Mouse (Mus musculus) ES-E14 (cell line): ENCODE results near the gene Exoc3l2. TPM values are rescaled to one million over a fixed set of nuclear protein-coding genes. Genes with fewer than 3 reads are reported as not detected.

ENCODE experiments used
- DNase-seq: peaks from one replicate; pipeline ENCODE4 v3.0.0-alpha.2; 2013; ENCODE audit warnings: low read depth, low spot score
- H3K27ac ChIP-seq: 2 replicates; pipeline ENCODE4 v1.5.1; 2012; ENCODE audit warnings: low read depth, mild to moderate bottlenecking, low read length, moderate library complexity, mixed read lengths; ENCODE audit not compliant: poor library complexity, insufficient read depth, severe bottlenecking
- H3K36me3 ChIP-seq: 2 replicates; pipeline ENCODE4 v1.6.1; 2012; ENCODE audit warnings: mild to moderate bottlenecking, low read length, moderate library complexity, mixed read lengths; ENCODE audit not compliant: control insufficient read depth, poor library complexity, insufficient read depth, severe bottlenecking
- H3K4me1 ChIP-seq, 2 experiments: fragments of 150-350 bp in 1 of 2; sonication (generic) in 1 of 2; 2 replicates each; pipeline ENCODE4 v1.6.1; 2012; ENCODE audit warnings: low read length in 2 of 2, mild to moderate bottlenecking in 1 of 2, mixed read lengths in 1 of 2; ENCODE audit not compliant: control insufficient read depth in 2 of 2, insufficient read depth in 2 of 2, poor library complexity in 1 of 2
- H3K4me3 ChIP-seq, 2 experiments: fragments of 150-350 bp in 1 of 2; sonication (generic) in 1 of 2; 2 replicates each; pipeline ENCODE4 v1.5.1; 2012; ENCODE audit warnings: low read length in 2 of 2, low read depth in 1 of 2, mild to moderate bottlenecking in 1 of 2, mixed read lengths in 1 of 2; ENCODE audit not compliant: insufficient read depth in 1 of 2, poor library complexity in 1 of 2, severe bottlenecking in 1 of 2
- H3K9ac ChIP-seq: 2 replicates; pipeline ENCODE4 v1.6.1; 2012; ENCODE audit warnings: low read depth, mild to moderate bottlenecking, low read length, mixed read lengths; ENCODE audit not compliant: poor library complexity, insufficient read depth, severe bottlenecking
- H3K9me3 ChIP-seq: fragments of 150-350 bp; sonication (generic); 2 replicates; pipeline ENCODE4 v1.6.1; 2012; ENCODE audit warnings: low read depth, mild to moderate bottlenecking, low read length; ENCODE audit not compliant: control insufficient read depth, insufficient read depth
- CHD2 ChIP-seq: IDR thresholded peaks from 2 replicates; pipeline ENCODE4 v1.6.1; 2014; ENCODE audit warnings: mild to moderate bottlenecking, low read depth, low read length, inconsistent platforms
- HCFC1 ChIP-seq: IDR thresholded peaks from 2 replicates; pipeline ENCODE4 v1.6.1; 2012; ENCODE audit warnings: low read length, inconsistent platforms, borderline replicate concordance; ENCODE audit not compliant: insufficient read depth
- MAFK ChIP-seq: IDR thresholded peaks from 2 replicates; pipeline ENCODE4 v1.6.1; 2014; ENCODE audit warnings: mild to moderate bottlenecking, low read depth, low read length, inconsistent platforms; ENCODE audit not compliant: insufficient read depth
- ZC3H11A ChIP-seq: IDR thresholded peaks from 2 replicates; pipeline ENCODE4 v1.6.1; 2012; ENCODE audit warnings: low read depth, mild to moderate bottlenecking, inconsistent platforms, low read length, borderline replicate concordance
- ZNF384 ChIP-seq: IDR thresholded peaks from 2 replicates; pipeline ENCODE4 v1.6.1; 2012; ENCODE audit warnings: low read depth, low read length, inconsistent platforms
- in situ Hi-C, 2 experiments: fragments of 600-800 bp; cut with MboI; formaldehyde crosslinking; loops; one replicate each; pipeline ENCODE4 v1.15.1; 2025; ENCODE audit warnings: low sequenced_read_pairs in 2 of 2, inconsistent platforms in 1 of 2; ENCODE audit not compliant: unreplicated experiment in 2 of 2
- total RNA-seq: library from RNA; depleted of rRNA; stranded (reverse); fragments of 300-350 nt; gene quantifications from 2 replicates; pipeline ENCODE4 v1.2.3, GENCODE M21; 2012

The Exoc3l2 gene
- total RNA-seq, 1 experiment, result 2.2 TPM

DNA sequence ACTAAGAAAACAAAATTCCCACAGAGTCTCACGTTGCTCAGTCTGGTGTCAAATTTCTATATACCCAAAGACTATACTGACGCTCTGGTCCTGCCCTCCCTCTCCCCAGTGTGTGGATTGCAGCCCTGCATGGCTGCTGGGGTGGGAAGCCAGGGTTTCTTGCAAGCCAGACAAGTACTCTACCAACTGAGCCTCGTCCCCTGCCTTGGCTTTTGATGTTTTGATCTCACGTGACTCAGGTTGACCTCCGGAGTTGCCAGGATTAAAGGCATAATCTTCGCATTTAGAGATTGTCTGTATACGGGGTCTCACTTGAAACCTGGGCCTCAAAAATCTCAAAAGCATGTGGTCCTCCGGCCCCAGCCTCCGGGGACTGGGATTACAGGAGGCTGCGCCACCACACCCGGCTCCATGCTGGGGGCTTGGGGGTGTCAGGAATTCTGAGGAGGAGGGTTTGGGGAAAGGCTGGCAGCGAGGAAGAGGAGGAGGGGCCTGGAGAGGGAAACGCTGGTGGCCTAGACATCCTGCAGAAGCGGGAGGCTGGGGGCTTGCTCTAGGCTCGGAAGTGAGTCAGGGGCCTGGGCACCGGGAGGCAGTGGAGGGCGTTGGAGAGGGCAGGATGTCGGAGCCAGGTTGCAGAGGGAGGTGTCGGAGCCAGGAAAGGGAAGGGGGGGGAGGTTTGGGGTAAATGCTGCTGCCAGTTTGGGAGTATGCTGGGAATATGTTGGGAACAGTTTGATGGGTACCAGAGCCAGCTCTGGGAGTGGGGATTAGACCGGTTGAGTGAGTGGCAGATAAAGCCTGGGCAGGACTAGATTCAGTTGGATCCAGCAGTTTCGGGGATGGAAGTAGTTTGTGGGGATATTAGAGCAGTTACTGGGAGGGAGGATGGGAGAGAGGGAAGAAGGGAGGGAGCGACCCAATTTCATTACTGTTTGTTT lies 1.5 kb downstream of the Exoc3l2 start:
- no peaks in the 10 kb centered on the region for H3K36me3 ChIP-seq
- no peak for DNase-seq
- no peak for TF ChIP-seq ZC3H11A
- no peak for TF ChIP-seq HCFC1
- no peak for TF ChIP-seq ZNF384
- no peak for TF ChIP-seq CHD2
- TF ChIP-seq MAFK, result no peak
- in situ Hi-C loops, result no loop called here
- peak overlapping the region in 1 of 2 experiments; percentile 3; a peak in 1 of 4 replicates for H3K4me3 ChIP-seq
- H3K9me3 ChIP-seq, result no peaks in the 10 kb centered on the region
- peak overlapping the region; percentile 18; the same call in 1 of the 2 replicates for H3K9ac ChIP-seq
- H3K27ac ChIP-seq, result no peak overlapping the region
- H3K4me1 ChIP-seq, result peaks cover 2 to 27% of the 10 kb centered on the region in 2 experiments; a peak in 2 of 4 replicates

GRCm38 (mm10) chr7:19466602-19467145 lies 3.5 kb downstream of the Exoc3l2 start:
- H3K27ac ChIP-seq, result no peak overlapping the region
- in situ Hi-C loops, result no loop called here
- no peak overlapping the region for H3K9ac ChIP-seq
- no peak for DNase-seq
- no peaks in the 10 kb centered on the region for H3K9me3 ChIP-seq
- no peaks in the 10 kb centered on the region for H3K36me3 ChIP-seq
- TF ChIP-seq MAFK, result no peak
- TF ChIP-seq HCFC1, result no peak
- TF ChIP-seq CHD2, result no peak
- no peak for TF ChIP-seq ZNF384
- no peak for TF ChIP-seq ZC3H11A
- H3K4me3 ChIP-seq, result no peak overlapping the region
- peaks cover 2 to 21% of the 10 kb centered on the region in 2 experiments; a peak in 2 of 4 replicates for H3K4me1 ChIP-seq

DNA sequence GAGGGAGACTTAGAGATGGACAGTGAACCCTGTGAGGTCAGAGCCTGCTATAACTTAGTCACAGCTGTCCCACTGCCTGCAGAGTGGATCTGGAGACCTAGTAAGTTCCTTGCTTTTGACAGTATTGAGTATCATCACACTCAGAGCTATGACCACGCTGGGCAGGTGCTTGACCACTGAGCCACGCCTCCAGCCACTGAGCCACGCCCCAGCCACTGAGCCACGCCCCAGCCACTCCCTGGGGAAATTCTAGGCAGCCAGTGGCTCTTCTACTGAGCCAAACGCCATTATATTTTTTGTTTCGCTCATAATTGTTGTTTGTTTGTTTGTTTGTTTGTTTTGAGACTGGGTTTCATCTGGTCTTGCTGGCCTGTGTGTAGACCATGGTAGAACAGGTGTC lies 4.5 kb downstream of the Exoc3l2 start:
- no peak overlapping the region for H3K27ac ChIP-seq
- DNase-seq, result no peak
- no peak overlapping the region for H3K9ac ChIP-seq
- peaks cover 2 to 23% of the 10 kb centered on the region in 2 experiments; a peak in 2 of 4 replicates for H3K4me1 ChIP-seq
- no peak overlapping the region for H3K4me3 ChIP-seq
- H3K36me3 ChIP-seq, result no peaks in the 10 kb centered on the region
- no peaks in the 10 kb centered on the region for H3K9me3 ChIP-seq
- TF ChIP-seq ZNF384 (no peak), MAFK (no peak), ZC3H11A (no peak), CHD2 (no peak), HCFC1 (no peak)
- in situ Hi-C loops, result no loop called here

GRCm38 (mm10) chr7:19468279-19468678 lies 5.1 kb downstream of the Exoc3l2 start:
- no peak for TF ChIP-seq CHD2
- no peak for TF ChIP-seq ZNF384
- no peak for TF ChIP-seq MAFK
- TF ChIP-seq ZC3H11A, result no peak
- TF ChIP-seq HCFC1, result no peak
- Histone ChIP-seq H3K4me3 (no peak overlapping the region), H3K9ac (no peak overlapping the region), H3K9me3 (no peaks in the 10 kb centered on the region), H3K27ac (no peak overlapping the region), H3K36me3 (no peaks in the 10 kb centered on the region), H3K4me1 (peaks cover 2 to 18% of the 10 kb centered on the region in 2 experiments; a peak in 2 of 4 replicates)
- in situ Hi-C loops, result no loop called here
- DNase-seq, result no peak
